Mouse (Mus musculus): ENCODE results near the gene Snapin.

The Snapin gene

GRCm38 (mm10) chr3:90454931-90455330, 35.9 kb downstream of the Snapin start:
- no peak for DNase-seq (ENCODE audit: low read depth, low spot score)

- DNase-seq (ENCODE audit: low read depth, low spot score), result no peak
Observed at GRCm38 (mm10) chr3:90451396-90452095, 39.3 kb downstream of the Snapin start.

GRCm38 (mm10) chr3:90450874-90451273, 40.0 kb downstream of the Snapin start:
- DNase-seq (ENCODE audit: low read depth, low spot score), result no peak

GRCm38 (mm10) chr3:90448626-90449025, 42.2 kb downstream of the Snapin start:
- no peak for DNase-seq (ENCODE audit: low read depth, low spot score)

GRCm38 (mm10) chr3:90447123-90447494, 43.7 kb downstream of the Snapin start:
- DNase-seq (ENCODE audit: low read depth, low spot score), result no peak

GRCm38 (mm10) chr3:90446389-90447122, 44.3 kb downstream of the Snapin start:
- no peak for DNase-seq (ENCODE audit: low read depth, low spot score)

GRCm38 (mm10) chr3:90445417-90446200, 45.2 kb downstream of the Snapin start:
- no peak for DNase-seq (ENCODE audit: low read depth, low spot score)

GRCm38 (mm10) chr3:90443977-90444376, 46.9 kb downstream of the Snapin start:
- DNase-seq (ENCODE audit: low read depth, low spot score), result no peak

GRCm38 (mm10) chr3:90440756-90441155, 50.1 kb downstream of the Snapin start:
- no peak for DNase-seq (ENCODE audit: low read depth, low spot score)
